Mouse (Mus musculus): ENCODE measurements around the gene Krcc1.

Gene Krcc1

GRCm38 (mm10) chr6:71332236-71332965 is 60.9 kb downstream of the Krcc1 start:
- no peak for DNase-seq

DNA sequence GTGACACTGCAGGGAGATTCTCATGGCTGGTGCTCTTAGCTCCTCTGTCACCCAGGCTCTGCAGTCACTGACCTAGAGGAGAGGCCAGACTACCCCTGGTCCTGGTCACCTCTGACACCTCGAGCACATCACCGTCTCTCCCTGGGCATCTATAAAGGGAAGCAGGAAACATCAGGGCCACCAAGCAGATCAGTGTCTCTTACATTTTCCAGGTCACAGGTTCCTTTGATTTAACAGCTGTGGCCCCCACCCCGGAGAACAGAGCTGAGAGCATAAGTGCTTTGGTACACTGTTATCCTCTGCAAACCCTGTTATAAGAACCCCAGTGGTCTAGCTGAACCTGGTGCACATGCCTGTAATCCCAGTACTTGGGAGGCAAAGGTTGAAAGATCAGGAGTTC is 61.6 kb downstream of the Krcc1 start:
- no peak for DNase-seq

GRCm38 (mm10) chr6:71333578-71334273 is 62.2 kb downstream of the Krcc1 start:
- DNase-seq, result no peak

Measured in cerebellum, adult 9-10 months (tissue).